Mouse (Mus musculus): ENCODE measurements around the gene Ints6.

Ints6 gene
- long read RNA-seq, experiment 1, partial matches to known transcripts = 2 of 4 reads
- long read RNA-seq, experiment 1, other reads (novel, unspliced or antisense) = 2 of 4 reads
- long read RNA-seq, experiment 2, partial matches to known transcripts = 2 of 5 reads
- long read RNA-seq, experiment 2, other reads (novel, unspliced or antisense) = 3 of 5 reads

DNA sequence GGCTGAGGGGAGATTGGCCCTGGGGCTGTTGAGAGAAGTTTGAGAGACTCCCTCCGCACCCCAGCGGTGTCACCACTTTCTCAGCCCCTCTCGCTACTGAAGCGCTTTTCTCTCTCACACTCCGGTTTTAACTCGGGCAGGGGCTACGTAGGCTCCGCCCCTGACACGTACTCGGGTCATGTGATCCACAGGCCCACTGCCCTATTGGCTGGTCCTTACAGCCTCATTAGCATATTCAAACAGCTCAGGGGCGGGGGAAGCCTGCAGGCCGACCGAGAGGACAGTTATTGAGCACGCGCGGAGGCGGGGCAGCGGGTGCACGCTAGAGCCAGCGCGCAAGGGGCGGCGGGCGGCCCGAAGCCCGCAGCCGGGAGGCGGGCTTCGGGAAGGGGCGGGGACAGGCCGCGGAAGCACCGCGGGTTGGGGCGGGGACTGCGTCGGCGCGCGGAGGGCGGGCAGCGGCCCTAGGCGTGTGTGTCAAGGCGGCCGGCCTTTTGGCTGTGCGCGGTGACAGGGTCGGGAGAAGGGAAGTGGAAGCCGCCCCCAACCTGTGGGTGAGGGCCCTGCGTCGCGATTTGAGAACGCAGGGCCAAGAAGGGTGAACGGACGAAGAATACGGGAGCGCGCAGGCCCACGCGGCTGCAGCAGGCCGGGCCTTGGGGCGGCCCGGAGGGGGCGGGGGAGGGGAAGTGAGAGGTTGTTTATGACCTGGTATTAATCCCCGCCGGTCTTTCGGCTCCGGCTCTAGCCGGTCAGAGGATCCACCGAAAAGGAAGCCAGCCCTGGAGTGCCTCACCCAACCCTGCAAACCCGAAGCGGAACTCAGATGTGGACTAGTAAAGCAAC, at the start of gene Ints6:
TSS of gene Ints6 (minus strand) at position 134 of the 846 bp plus-strand sequence.
- intact Hi-C loops (cut with DNase I) = loop anchor here (5.0 kb wide), 1 partner anchor 71 kb away; no protein-coding TSS in a partner anchor

DNA sequence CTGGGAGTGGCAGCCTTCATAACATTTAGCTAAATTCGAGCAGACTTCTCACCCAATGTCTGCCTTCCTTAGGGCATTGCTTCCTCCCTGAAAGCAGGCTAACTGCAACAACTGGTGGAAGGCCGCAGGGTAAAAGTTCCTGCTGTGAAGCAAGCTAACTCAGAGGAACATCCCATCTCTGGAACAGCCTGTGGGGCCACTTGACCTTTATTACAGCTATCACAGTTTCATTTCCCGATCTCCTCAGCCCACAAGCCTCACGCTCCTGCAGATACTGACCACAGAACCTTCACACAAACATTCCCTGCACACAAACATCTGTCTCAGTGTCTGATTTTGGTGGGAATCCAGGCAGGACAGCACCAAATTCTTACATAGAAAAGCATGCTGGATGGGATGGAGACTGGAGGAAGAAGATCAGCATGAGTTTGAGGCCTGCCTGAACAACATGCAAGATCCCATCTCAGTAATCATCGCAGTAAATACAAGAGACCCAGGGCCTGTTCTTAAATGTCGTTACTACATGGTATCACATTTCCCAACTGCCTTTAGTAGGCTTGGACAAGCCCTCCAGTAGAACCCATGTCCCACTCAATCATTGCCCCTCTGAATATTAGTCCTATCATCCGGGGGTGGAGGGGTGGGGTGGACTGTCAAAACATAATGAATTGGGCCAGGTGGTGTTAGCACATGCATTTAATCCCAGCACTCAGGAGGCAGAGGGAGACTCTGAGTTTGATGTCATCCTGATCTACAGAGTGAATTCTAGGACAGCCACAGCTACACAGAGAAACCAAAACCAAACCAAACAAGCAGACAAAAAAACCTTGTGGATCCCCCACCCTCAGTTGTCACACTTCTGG, 47.9 kb upstream of the Ints6 start:
- intact Hi-C loops (cut with DNase I) = no loop called here

DNA sequence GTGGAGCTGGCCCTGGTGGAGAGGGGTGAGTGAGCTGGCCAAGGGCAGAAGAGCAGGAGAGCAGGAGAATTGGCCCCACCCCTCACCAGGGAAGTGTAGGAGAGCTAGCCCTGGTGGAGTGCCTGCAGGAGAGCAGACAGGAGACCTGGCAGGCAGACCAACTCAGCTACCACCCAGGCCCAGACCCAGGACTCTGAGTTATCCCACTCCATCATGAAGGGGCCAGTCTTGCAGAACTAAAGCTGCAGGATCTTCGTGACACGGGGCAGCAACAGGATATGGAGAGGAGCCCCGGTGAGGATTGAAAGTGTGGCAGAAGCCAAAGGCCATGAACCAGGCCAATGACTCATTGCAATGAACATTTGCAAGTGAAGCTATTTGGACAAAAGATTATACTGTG, 46.0 kb upstream of the Ints6 start:
- intact Hi-C loops (cut with DNase I) = no loop called here

DNA sequence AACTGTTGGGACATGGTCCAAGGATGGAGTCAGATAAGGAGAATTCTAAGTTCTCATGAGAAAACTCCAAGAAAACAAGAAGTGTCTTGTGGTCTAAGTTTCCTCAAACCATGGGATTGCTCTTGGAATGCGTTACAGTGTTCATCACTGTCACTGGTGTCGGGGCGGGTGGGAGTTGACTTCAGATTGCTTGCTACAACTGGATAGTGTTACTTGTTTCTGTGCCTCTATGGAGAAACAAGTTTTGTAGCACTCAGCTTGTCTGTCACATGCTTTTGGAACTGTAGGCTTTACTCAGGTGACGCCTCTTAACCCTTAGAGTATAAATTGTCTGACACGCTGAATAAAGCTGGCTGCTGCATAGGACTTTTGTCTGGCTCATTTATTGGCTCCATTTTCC, 42.2 kb upstream of the Ints6 start:
- intact Hi-C loops (cut with DNase I) = no loop called here

DNA sequence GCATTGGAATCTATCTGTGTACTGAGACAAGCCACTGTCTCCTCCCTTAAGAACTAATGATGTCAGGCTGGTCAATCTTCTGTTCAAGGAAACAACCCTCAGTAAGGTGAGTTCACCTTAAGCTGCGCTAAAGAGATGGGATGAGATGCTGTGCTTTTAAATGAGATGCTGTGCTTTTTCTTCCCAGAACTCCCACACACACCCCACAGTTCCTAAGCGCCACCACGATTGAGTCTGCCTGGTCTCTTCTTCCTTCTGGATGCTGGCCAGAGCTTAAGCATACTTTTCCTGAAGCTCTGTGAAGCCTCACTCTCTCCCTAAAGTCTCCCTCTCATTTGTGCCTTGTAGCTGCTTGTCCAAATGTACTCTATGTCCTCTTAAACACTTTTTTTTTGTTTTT, 39.8 kb upstream of the Ints6 start:
- intact Hi-C loops (cut with DNase I) = no loop called here

DNA sequence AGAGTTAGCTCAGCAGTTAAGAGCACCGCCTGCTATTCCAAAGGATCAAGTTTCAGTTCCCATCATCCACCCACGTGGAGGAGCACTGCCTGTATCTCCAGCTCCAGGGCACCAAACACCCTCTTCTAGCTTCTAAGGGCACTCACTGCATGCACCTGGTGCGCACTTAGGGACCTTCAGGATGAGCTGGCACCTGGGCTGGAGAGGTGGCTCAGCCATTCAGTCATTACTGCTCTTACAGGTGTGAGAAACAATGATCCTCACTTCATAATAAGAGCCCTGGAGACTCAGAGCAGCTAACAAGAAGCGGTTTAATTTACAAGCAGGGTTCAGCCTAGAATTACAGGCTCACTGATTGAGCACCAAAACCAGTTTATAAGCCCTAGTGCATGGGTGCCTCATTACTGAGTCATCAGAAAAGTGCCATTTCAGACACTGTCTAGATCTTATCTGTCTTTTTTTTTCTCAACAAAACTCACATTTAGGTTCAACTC, 37.7 kb upstream of the Ints6 start:
- intact Hi-C loops (cut with DNase I) = no loop called here

DNA sequence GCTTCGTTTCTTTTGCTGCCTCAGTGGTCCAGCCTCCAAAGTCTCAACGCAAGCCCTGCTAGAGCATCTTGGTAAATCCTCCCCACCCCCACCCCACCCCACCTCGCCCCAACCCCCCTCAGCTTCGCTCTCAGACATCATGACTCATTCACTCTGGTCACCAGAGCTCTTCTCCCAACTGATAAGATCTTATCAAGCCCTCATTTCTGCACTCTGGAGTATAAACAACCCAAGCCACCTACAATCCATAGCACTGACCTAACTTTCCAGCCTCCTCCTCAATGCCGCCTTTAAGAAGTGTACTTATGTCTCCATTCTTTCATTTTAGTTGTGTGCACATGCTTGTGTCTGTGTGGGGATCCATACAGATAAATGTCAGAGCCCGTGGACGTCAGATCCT, 34.8 kb upstream of the Ints6 start:
- intact Hi-C loops (cut with DNase I) = no loop called here

DNA sequence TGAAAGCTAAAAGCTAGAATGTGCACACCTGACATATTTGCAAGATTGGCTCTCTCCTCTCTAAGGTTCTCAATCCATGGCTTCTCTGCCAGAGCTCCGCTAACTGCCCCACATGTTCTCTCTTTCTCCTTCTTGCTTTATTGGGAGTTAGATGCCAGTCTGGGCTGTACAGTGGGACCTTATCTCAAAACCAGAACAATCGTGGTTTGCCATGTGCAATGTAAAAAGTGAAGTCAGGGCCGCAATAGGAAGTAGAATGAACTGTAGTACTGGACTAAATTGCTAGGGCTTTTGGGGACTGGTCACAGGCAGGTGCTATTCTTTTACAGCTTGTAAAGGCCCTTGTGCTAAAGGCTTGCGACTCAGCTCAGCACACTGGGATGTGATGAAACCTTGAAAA, 28.3 kb upstream of the Ints6 start:
- intact Hi-C loops (cut with DNase I) = no loop called here

DNA sequence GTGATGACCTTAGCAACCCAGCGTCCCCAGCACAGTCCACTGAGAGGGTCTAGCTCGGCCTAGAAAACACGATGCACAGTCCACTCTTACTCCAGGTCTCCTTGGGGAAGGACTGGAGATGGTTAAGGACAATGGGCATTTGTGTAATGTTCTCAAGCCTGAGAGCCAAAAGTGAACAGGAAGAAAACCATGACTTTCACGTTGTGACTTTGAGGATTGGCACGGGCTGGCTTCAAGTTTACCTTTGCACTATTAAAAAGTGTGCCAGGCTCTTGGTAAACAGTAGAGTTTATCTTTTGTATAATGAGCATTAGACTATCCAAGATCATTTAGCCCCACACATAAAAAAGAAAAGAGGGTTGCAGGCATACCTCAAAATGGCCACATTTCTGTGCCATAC, 22.0 kb upstream of the Ints6 start:
- intact Hi-C loops (cut with DNase I) = no loop called here

DNA sequence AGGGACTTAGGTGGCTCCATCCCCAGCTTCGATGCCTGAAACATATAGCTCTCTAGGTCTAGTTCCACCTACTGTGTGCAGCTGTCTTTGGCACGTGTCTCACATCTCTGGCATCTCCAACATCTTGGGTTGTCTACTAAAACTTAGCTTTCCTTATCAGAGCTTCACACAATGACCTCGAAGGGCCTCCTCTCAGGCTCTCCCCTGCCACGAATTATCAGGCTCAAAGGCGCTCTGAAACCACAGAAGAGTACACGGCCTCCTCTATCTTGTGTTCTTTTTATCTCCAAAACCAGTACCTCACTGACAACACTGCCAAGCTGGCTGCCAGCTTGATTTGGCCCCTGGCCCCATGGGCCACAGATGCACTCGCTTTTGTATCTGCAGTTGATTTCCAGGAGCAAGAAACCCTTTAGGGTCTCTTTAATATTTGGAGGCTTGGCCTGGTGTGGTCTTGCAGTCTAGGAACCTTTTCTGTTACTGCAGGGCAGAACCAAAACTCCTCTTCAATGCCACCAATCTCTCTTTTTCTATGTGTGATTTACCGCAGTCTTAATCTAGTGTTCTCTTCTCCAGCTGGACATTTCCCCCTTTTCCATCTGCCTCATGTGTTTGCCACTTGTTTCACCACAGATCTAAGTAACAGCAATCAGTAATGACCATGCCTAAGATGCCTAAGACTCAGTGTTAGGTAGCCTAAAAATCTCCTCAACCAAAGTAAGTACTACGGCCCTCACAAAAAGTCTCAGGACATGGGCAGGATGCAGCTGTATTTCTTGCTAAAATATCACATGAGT, 19.7 kb upstream of the Ints6 start:
- intact Hi-C loops (cut with DNase I) = no loop called here

DNA sequence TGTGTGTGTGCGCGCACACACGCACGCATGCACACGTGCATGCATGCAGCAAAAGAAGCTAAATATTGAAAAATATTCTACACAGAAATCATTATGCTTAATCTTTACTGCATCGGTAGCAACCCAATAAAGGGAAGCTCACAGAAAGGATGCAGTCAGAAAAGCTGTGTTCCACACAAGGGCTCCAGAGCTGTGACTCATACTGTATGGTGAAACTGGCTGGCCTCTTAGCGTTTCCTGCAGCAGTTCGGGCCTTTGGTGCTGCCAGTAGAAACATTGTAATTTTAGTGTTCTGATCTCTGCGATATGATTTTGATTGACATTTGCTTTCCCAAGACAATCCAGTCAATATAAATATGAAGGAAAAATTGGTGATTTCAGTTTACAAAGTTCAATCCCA, 17.1 kb upstream of the Ints6 start:
- intact Hi-C loops (cut with DNase I) = no loop called here

DNA sequence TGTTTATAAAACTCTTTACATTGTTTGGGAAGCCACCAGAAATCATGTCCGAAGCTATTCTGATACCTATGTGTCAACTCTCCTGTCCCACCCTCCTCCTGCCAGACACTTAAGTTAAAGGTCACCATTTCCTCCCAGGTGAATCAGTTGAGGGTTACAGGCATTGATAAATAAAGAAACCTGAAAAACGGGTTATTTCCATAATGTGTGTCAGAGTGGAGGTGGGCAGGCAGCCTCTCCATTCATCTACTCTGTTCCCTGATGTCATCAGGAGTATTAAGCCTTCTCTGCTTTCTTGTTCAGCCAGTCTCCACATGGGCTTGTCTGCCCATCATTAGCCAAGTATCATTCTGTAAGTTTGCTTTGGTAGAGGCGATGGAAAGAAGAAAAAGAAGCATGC, 14.1 kb upstream of the Ints6 start:
- intact Hi-C loops (cut with DNase I) = no loop called here

DNA sequence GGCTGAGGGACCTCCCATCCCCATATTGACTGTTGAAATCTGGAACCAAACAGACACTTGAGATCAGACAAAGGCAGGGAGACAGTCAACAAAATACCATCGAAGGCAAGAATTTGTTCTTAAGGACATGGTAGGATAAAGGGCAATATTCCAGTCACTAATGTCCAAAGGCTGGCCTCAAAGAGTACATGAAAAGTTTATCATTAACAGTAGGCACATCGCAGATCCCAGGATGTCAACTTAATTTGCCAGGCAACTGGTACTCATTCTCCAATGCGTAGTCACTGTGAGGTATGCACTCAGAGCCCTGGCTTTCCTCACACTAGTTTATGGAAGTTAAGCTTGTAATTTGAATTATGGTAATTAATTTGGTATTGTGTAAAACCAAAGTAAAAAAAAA, 13.3 kb upstream of the Ints6 start:
- intact Hi-C loops (cut with DNase I) = no loop called here

DNA sequence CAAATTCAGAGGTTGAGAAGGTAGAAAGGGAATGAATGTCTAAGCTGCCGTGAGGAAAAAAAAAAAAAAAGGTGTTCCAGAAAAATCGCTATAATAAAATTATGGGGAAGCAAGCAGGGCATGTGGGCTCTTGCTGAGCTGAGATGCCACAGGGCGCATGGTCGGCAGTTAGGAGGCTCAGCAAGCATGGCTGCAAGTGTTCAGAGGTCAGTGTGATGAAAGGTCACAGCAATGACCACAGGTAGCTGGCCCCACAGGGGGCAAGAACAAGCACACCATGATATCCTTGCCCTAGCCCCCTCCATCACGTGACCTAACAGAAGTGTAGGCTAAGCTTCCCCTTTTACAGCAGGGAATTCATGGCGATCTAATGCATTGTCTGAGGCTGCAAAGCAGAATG, 12.8 kb upstream of the Ints6 start:
- intact Hi-C loops (cut with DNase I) = no loop called here

DNA sequence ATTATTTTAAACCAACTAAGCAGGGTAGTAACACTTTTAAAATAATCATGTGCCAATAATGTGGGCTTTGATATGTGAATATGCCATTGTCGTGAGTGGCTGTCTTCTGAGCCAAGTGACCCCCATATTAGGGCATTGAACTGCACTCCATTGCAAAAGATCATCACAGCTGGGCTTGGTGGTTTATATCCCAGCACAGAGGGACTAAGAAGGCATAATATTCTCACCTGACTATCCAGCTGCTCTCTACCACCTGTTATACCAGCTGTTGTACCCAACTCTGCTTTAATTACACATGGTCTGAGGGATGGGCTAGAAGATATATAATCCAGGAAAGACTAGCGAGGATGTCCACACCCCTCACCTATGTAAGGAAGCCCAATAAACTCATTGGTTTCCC, 4.4 kb upstream of the Ints6 start:
- intact Hi-C loops (cut with DNase I) = no loop called here

DNA sequence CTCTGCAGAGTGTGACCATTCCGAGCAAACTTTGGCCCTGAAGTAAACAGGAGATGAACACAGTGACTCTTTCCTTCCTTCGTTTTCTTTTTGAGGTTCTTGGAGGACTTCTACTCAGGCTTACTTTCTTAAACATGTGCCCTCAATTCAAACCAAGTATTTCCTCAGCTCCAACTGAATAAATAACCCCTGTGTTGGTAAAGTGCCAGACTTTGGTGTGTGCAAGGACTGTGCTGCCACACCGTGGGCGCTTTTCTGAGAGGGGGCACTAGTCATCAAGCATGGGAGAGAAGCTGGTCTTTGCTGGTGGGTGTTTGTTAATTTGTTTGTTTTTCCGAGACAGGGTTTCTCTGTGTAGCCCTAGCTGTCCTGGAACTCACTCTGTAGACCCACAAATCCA, 3.4 kb upstream of the Ints6 start:
- intact Hi-C loops (cut with DNase I) = loop anchor here (5.0 kb wide), 1 partner anchor 68 kb away; no protein-coding TSS in a partner anchor

DNA sequence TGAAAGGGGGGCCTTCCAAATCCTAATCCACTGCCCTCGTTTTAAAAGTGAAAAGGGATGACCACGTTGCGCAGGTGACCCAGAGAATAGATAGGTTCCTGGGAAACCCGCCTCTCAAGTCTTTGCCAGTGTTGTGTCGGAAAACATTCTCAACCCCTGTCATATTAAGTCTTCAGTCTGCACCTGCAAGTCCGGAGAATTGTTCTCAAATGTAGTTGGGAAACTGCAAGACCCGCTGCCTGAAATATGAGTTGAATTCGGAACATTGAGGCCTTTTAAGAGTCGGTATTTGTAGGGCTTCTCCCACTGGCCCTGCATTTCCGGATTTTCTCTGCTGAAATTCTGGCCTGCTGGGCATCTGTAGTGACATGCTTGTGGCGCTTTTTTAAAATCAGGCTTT, 974 bp upstream of the Ints6 start:
- intact Hi-C loops (cut with DNase I) = loop anchor here (5.0 kb wide), 1 partner anchor 70 kb away; no protein-coding TSS in a partner anchor

DNA sequence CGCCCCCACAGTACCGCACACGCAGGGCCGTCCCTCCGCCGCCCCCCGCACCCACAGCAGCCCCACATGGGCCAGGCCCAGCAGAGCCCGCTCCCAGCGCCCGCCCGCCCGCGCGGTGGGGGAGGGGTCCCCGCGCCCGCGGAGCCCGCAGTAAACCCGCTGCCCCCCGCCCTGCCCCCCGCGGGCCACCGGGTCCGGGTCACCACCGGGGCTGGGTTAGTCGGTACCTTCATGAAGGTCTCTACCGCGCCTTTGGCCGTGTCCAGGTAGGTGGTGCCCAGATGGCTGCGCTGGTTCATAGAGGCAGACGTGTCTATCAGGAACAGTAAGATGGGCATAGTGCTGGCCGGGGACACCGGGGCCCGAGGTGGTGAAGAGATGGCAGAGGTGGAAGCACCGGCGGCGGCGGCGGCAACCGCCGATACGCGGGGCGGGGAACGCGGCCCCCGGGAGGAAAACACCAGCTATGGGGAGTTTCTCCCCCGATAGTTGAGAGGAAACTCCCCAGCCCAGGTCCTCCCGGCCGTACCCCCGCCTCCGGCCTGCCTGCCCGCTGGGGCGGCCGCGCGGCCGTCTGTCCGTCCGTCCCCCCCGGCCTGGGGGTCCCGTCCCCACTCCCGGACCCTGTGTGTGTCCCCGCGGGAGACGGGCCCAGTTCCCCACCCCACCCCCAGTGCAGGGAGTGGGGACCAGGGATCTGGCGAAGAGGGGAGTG, 491 bp downstream of the Ints6 start:
- intact Hi-C loops (cut with DNase I) = loop anchor here (5.0 kb wide), 1 partner anchor 72 kb away; no protein-coding TSS in a partner anchor

DNA sequence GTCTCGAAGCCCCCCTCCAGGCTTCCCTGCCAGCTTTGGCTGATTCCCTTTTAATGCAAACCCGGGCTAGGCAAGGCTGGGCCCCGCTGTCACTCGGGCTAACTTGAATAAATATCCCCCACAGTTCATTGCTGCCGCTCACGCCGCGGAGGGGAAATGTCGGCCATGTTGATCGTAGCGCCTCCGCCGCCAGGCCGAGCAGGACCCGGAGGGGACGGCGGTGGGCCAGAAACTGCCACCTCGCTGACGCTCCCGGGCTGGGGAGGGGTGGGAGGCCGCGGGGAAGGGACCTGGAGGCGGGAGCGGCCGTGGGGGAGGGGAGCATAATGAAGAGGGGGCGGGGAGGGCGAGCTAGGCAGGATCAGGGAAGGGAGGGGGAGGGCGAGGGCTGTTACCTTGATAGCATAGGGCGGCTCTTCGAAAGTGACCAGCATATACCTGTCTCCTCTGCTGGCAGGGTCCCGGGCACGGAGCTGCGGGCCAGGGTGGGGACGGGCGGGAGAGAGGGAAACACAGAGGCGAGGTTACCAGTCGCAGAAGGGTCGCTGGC, 1.1 kb downstream of the Ints6 start:
- intact Hi-C loops (cut with DNase I) = loop anchor here (5.0 kb wide), 1 partner anchor 72 kb away; no protein-coding TSS in a partner anchor

DNA sequence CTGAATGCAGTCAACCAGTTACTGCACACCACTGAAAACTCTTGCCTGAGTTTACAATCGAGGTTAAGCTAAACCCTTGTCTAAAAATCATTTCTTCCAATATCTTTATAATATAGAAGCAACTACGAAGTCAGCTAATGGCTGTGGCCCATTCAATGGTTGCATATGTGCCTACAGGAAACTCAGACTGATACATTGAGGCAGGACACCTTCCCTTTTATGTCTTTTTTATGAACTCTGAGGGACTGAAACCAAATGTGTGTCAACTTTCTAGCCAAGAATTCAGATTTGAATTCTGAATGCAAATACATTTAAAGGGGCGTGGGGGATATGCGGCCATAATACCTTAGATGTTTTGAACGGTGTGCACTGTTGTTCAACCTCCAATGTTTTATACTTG, 2.3 kb downstream of the Ints6 start:
- intact Hi-C loops (cut with DNase I) = no loop called here

Data from adrenal gland (tissue).